Mouse (Mus musculus): ENCODE data around the gene Gm10775. TPM values are rescaled to one million over a fixed set of nuclear protein-coding genes. Genes with fewer than 3 reads are reported as not detected.

Gene Gm10775
- not detected in 2 replicates for polyA plus RNA-seq (2015; fragmentation: Nextera tagmentation; extraction: Ambion mirVana)

DNA sequence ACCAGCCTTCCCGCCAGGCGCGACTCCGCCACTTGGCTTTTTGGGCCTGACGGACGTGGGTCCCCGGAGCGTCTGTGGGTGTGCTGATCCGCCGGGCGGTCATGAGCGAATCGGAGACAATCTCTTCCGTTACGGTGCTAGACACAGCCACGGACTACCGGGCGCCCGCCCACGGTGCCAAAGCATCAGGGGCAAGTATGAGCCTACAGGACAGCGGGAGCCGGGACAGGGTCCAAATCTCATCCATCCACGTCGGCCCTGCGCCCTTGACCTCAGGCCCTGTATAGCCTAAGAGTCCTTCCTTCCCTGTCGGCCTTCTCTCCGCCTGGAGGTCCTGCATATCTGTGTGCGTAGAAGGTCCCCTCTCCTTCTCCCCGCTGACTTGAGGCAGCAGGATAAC lies at the start of gene Gm10775:
Gene Gm10775, plus strand, starts transcription at position 301 of the 400 bp plus-strand sequence.
- peaks cover 33% of the 10 kb centered on the region for H3K9me3 ChIP-seq (ENCODE audit: low read length)
- no peak within 1 kb of the TSS for H3K9ac ChIP-seq (replicated peaks)
- 41% methylated on average over 28 of the region's 29 CpGs for WGBS (ENCODE audit: insufficient replicate concordance)
- no peak within 1 kb of the TSS for H3K4me3 ChIP-seq (ENCODE audit: low read depth, low read length)
- peak within 1 kb of the TSS; percentile 32 for H3K4me2 ChIP-seq (ENCODE audit: low read depth, low read length)
- H3K4me1 ChIP-seq (ENCODE audit: insufficient read depth), result no peaks in the 10 kb centered on the region
- no peak within 1 kb of the TSS for H3K27ac ChIP-seq (ENCODE audit: low read depth)
- ATAC-seq, result no peak
- no peak for DNase-seq
- no peak for TF ChIP-seq EP300 (IDR thresholded peaks at IDR 0.05; ENCODE audit: low read depth)
- no peak for TF ChIP-seq CTCF (IDR thresholded peaks at IDR 0.05; ENCODE audit: low read depth)
- no peaks in the 10 kb centered on the region for H3K36me3 ChIP-seq (replicated peaks; ENCODE audit: insufficient read depth, low read length)
- no peaks in the 10 kb centered on the region for H3K27me3 ChIP-seq (ENCODE audit: insufficient read depth, low read length)

DNA sequence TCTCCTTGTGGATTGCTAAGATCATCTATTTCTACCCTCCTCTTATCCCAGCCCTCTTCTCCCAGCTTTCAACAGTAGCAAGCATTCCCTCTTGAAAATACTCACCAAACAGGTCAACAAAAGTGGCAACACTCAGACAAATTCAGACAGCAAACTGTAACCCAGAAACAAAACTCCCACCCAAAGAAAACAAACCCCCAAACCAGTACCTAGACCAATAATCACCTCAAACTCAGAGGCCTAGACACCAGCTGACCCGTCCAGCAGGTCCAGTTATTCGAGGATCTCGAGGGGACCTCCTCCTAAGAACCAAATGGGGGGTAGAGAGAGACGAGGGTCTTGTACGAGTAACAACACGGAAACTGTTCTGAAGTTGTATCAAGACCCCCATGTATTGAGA lies 33.4 kb upstream of the Gm10775 start:
- no peaks in the 10 kb centered on the region for H3K27me3 ChIP-seq (ENCODE audit: insufficient read depth, low read length)
- no peak for DNase-seq
- no peaks in the 10 kb centered on the region for H3K36me3 ChIP-seq (replicated peaks; ENCODE audit: insufficient read depth, low read length)
- no peak for ATAC-seq
- no peaks in the 10 kb centered on the region for H3K4me1 ChIP-seq (ENCODE audit: insufficient read depth)
- no peak overlapping the region for H3K9ac ChIP-seq (replicated peaks)
- no peak overlapping the region for H3K4me2 ChIP-seq (ENCODE audit: low read depth, low read length)
- no peak for TF ChIP-seq EP300 (IDR thresholded peaks at IDR 0.05; ENCODE audit: low read depth)
- no peak for TF ChIP-seq CTCF (IDR thresholded peaks at IDR 0.05; ENCODE audit: low read depth)
- no peak overlapping the region for H3K4me3 ChIP-seq (ENCODE audit: low read depth, low read length)
- H3K27ac ChIP-seq (ENCODE audit: low read depth), result no peak overlapping the region
- no peaks in the 10 kb centered on the region for H3K9me3 ChIP-seq (ENCODE audit: low read length)
- WGBS (ENCODE audit: insufficient replicate concordance), result 29% methylated on average over 6 of the region's 6 CpGs

DNA sequence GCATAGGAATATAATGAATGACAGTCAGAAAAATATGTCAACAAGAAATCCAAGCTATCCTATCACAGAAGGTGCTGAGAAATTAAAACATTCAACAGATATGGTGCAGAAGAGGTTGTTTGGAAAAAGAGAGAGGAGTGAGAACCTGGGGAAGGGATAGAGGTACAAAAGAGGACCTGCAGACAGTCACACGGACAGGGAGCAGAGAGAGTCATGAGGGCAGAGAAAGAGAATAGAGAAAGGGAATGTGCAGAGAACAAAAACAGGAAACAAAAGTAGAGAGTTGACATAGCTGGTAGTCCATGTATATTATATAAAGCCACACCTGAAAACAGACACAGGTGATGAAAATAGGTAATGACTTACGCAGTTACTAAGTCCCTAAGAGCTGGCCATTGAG lies 32.7 kb upstream of the Gm10775 start:
- ATAC-seq (no peak), DNase-seq (no peak)
- H3K27ac ChIP-seq (ENCODE audit: low read depth), result no peak overlapping the region
- H3K9me3 ChIP-seq (ENCODE audit: low read length), result no peaks in the 10 kb centered on the region
- TF ChIP-seq EP300 (IDR thresholded peaks at IDR 0.05; ENCODE audit: low read depth) (no peak), CTCF (IDR thresholded peaks at IDR 0.05; ENCODE audit: low read depth) (no peak)
- H3K4me3 ChIP-seq (ENCODE audit: low read depth, low read length), result no peak overlapping the region
- no peak overlapping the region for H3K9ac ChIP-seq (replicated peaks)
- H3K4me1 ChIP-seq (ENCODE audit: insufficient read depth), result no peaks in the 10 kb centered on the region
- no peak overlapping the region for H3K4me2 ChIP-seq (ENCODE audit: low read depth, low read length)
- no peaks in the 10 kb centered on the region for H3K36me3 ChIP-seq (replicated peaks; ENCODE audit: insufficient read depth, low read length)
- 54% methylated on average over 2 of the region's 2 CpGs for WGBS (ENCODE audit: insufficient replicate concordance)
- no peaks in the 10 kb centered on the region for H3K27me3 ChIP-seq (ENCODE audit: insufficient read depth, low read length)

DNA sequence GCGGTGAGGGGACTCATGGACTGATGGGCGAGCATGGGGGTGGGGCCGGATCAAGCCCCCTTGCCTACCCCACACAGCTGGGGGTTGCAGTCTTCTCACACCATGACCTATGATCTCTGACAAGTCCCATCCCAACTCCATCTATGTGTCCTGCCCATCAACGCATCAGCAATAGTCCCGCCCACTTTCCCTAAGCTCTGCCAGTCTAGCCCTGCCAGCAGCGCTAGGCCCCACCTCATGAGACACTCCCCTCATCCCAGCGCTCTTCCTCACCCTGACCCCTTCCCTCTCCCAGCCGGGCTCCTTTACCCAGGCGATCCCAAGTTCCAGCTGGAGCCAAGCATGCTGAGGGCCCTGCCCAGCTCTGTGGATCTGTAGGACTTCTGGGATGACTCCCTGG lies 22.1 kb upstream of the Gm10775 start:
- Histone ChIP-seq H3K27me3 (ENCODE audit: insufficient read depth, low read length) (no peaks in the 10 kb centered on the region), H3K4me1 (ENCODE audit: insufficient read depth) (peaks cover 13% of the 10 kb centered on the region), H3K36me3 (replicated peaks; ENCODE audit: insufficient read depth, low read length) (no peaks in the 10 kb centered on the region), H3K9me3 (ENCODE audit: low read length) (no peaks in the 10 kb centered on the region), H3K4me3 (ENCODE audit: low read depth, low read length) (no peak overlapping the region), H3K9ac (replicated peaks) (no peak overlapping the region), H3K27ac (ENCODE audit: low read depth) (no peak overlapping the region), H3K4me2 (ENCODE audit: low read depth, low read length) (no peak overlapping the region)
- WGBS (ENCODE audit: insufficient replicate concordance), result 73% methylated on average over 9 of the region's 9 CpGs
- TF ChIP-seq CTCF (IDR thresholded peaks at IDR 0.05; ENCODE audit: low read depth) (no peak), EP300 (IDR thresholded peaks at IDR 0.05; ENCODE audit: low read depth) (no peak)
- DNase-seq (no peak), ATAC-seq (no peak)

DNA sequence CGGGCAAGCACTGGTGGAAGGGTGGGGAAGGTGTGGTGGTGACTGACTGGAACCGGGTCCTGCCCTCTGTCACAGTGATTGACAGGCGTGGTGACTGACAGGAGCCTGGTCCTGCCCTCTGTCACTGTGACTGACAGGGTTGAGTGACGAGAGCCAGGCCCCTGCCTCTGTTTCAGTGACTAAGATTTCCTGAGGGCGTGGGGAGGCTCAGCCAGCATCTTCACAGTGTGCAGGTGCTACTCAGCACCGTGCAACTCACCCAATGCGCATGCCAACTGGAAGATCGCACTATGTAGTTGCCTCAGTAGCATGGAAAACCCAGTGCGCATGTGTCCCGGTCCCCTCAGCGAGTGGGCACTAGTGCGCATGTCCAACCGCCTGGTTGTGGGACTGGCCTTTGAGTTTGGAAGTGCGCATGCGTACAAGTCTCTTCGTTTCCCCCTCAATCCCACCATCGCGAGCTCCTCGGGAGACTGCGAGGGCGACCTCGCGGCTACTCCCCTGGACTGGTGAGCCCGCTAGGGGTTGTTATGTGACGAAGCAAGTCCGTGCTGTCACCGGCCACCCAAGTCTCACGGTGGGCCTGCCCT lies 18.7 kb upstream of the Gm10775 start:
- H3K27ac ChIP-seq (ENCODE audit: low read depth), result peak overlapping the region; percentile 94
- H3K4me1 ChIP-seq (ENCODE audit: insufficient read depth), result peaks cover 19% of the 10 kb centered on the region
- ATAC-seq (peak; percentile 87), DNase-seq (peak; percentile 94)
- peak overlapping the region; percentile 96 for H3K4me2 ChIP-seq (ENCODE audit: low read depth, low read length)
- H3K9me3 ChIP-seq (ENCODE audit: low read length), result no peaks in the 10 kb centered on the region
- H3K36me3 ChIP-seq (replicated peaks; ENCODE audit: insufficient read depth, low read length), result no peaks in the 10 kb centered on the region
- peak overlapping the region; percentile 81 for H3K9ac ChIP-seq (replicated peaks)
- TF ChIP-seq CTCF (IDR thresholded peaks at IDR 0.05; ENCODE audit: low read depth) (no peak), EP300 (IDR thresholded peaks at IDR 0.05; ENCODE audit: low read depth) (no peak)
- peak overlapping the region; percentile 91 for H3K4me3 ChIP-seq (ENCODE audit: low read depth, low read length)
- H3K27me3 ChIP-seq (ENCODE audit: insufficient read depth, low read length), result no peaks in the 10 kb centered on the region
- 1% methylated on average over 28 of the region's 28 CpGs for WGBS (ENCODE audit: insufficient replicate concordance)

DNA sequence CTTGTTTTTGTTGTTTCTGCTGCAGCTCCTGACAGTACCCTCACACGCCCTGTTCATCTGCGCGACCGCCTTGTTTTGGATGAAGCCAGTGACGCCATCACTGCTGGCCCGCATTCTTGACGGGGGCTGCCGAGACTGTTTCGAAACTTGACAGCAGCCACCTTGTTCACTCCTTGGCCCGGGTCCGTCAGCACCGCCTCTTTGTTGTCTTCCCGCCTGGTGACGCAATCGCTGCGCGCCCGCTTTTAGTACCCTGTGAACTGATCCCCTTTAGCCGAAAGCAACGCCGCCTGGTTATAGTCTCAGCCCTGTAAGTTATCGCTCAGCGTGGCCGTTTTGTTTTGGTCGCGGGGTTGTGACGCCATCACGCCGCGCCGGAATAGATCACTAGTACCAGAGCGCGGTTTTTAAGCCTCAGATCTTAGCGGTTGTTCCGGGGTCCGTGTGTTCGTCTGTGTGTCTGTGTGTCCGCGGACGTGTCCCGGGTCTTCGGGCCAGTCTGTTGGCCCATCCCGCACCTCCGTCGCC lies 18.2 kb upstream of the Gm10775 start:
- Histone ChIP-seq H3K27ac (ENCODE audit: low read depth) (peak overlapping the region; percentile 94), H3K4me3 (ENCODE audit: low read depth, low read length) (peak overlapping the region; percentile 91), H3K27me3 (ENCODE audit: insufficient read depth, low read length) (no peaks in the 10 kb centered on the region), H3K9me3 (ENCODE audit: low read length) (0 out of 2 replicates have a peak, but pooled peaks cover under 1% of the 10 kb centered on the region), H3K4me1 (ENCODE audit: insufficient read depth) (peaks cover 19% of the 10 kb centered on the region), H3K36me3 (replicated peaks; ENCODE audit: insufficient read depth, low read length) (no peaks in the 10 kb centered on the region), H3K4me2 (ENCODE audit: low read depth, low read length) (peak overlapping the region; percentile 96), H3K9ac (replicated peaks) (peak overlapping the region; percentile 81)
- ATAC-seq (peak; percentile 82), DNase-seq (peak; percentile 93)
- under 1% methylated on average over 43 of the region's 45 CpGs for WGBS (ENCODE audit: insufficient replicate concordance)
- TF ChIP-seq CTCF (IDR thresholded peaks at IDR 0.05; ENCODE audit: low read depth), result peak; percentile 2; the same call in 1 of the 2 replicates
- TF ChIP-seq EP300 (IDR thresholded peaks at IDR 0.05; ENCODE audit: low read depth), result peak; percentile 39; the same call in 1 of the 2 replicates

Measured in liver, postnatal 0 days (tissue).